Mouse (Mus musculus) activated CD4-positive, CD25-positive, alpha-beta regulatory T cell (primary cell): ENCODE measurements around the gene 5830411N06Rik. TPM values are rescaled to one million over a fixed set of nuclear protein-coding genes. Genes with fewer than 3 reads are reported as not detected.

Experiments
- polyA plus RNA-seq, 2 experiments: library from polyadenylated mRNA; unstranded; fragments of 100-300 nt; shearing (Covaris generic); gene quantifications; one replicate each; pipeline ENCODE4 v1.2.1; 2017

Gene 5830411N06Rik
- 1 to 10 TPM in 1 of 2 experiments, not detected in 1; 1.1 TPM for polyA plus RNA-seq

GRCm38 (mm10) chr7:140247216-140247615 is at the start of gene 5830411N06Rik:
TSS of gene 5830411N06Rik (plus strand) at chr7:140247284.

GRCm38 (mm10) chr7:140205864-140206263 is 41.2 kb upstream of the 5830411N06Rik start, which contains the start of gene Olfr524:
TSS of gene Olfr524 (minus strand) at chr7:140205964.

GRCm38 (mm10) chr7:140217967-140218366 is 29.1 kb upstream of the 5830411N06Rik start, which contains the start of gene Cd163l1:
TSS of gene Cd163l1 (plus strand) at chr7:140218267.

GRCm38 (mm10) chr7:140320558-140320957 is 73.5 kb downstream of the 5830411N06Rik start, which contains the start of gene Olfr525:
TSS of gene Olfr525 (plus strand) at chr7:140320858.

GRCm38 (mm10) chr7:140333717-140334116 is 86.6 kb downstream of the 5830411N06Rik start, which contains the start of gene Olfr527:
TSS of gene Olfr527 (plus strand) at chr7:140334017.

Other genes starting within 250 kb of the 5830411N06Rik start
- gene Zfp511, start 210.9 kb upstream of the 5830411N06Rik start, polyA plus RNA-seq, result 10 to 100 TPM; 46.4 to 48.1 TPM
- gene Tubgcp2, start 210.6 kb upstream of the 5830411N06Rik start, polyA plus RNA-seq, result 10 to 100 TPM; 29.9 to 32.9 TPM
- not detected for gene Msx3, start 198.2 kb upstream of the 5830411N06Rik start, polyA plus RNA-seq
- not detected for gene Caly, start 164.7 kb upstream of the 5830411N06Rik start, polyA plus RNA-seq
- gene Prap1, start 153.9 kb upstream of the 5830411N06Rik start, polyA plus RNA-seq, result not detected
- gene Fuom, start 144.8 kb upstream of the 5830411N06Rik start, polyA plus RNA-seq, result 10 to 100 TPM; 13.4 to 15.1 TPM
- 1 to 10 TPM; 5.1 to 9.2 TPM for gene Paox, start 131.5 kb upstream of the 5830411N06Rik start, polyA plus RNA-seq
- gene Echs1, start 130.8 kb upstream of the 5830411N06Rik start, polyA plus RNA-seq, result 10 to 100 TPM; 54.2 to 70.6 TPM
- 10 to 100 TPM; 21.0 to 44.0 TPM for gene Mtg1, start 109.7 kb upstream of the 5830411N06Rik start, polyA plus RNA-seq
- gene Sprn, start 92.4 kb upstream of the 5830411N06Rik start, polyA plus RNA-seq, result not detected
- gene Olfr522, start 82.5 kb upstream of the 5830411N06Rik start, polyA plus RNA-seq, result not detected
- not detected for gene Olfr523, start 74.1 kb upstream of the 5830411N06Rik start, polyA plus RNA-seq
- under 1 TPM in 1 of 2 experiments, not detected in 1; 0.18 TPM for gene Olfr524, start 41.3 kb upstream of the 5830411N06Rik start, polyA plus RNA-seq
- gene Cd163l1, start 29.0 kb upstream of the 5830411N06Rik start, polyA plus RNA-seq, result under 1 TPM in 1 of 2 experiments, not detected in 1; 0.29 TPM
- gene Olfr525, start 73.6 kb downstream of the 5830411N06Rik start, polyA plus RNA-seq, result under 1 TPM in 1 of 2 experiments, not detected in 1; 0.10 TPM
- gene Olfr527, start 86.7 kb downstream of the 5830411N06Rik start, polyA plus RNA-seq, result not detected
- gene Olfr60, start 114.4 kb downstream of the 5830411N06Rik start, polyA plus RNA-seq, result under 1 TPM in 1 of 2 experiments, not detected in 1; 0.21 TPM
- under 1 TPM in 1 of 2 experiments, not detected in 1; 0.54 TPM for gene Olfr530, start 129.0 kb downstream of the 5830411N06Rik start, polyA plus RNA-seq
- gene Olfr531, start 155.6 kb downstream of the 5830411N06Rik start, polyA plus RNA-seq, result under 1 TPM in 1 of 2 experiments, not detected in 1; 0.14 TPM
- gene Olfr532, start 174.4 kb downstream of the 5830411N06Rik start, polyA plus RNA-seq, result not detected
- gene Olfr533, start 216.1 kb downstream of the 5830411N06Rik start, polyA plus RNA-seq, result under 1 TPM in 1 of 2 experiments, not detected in 1; 0.23 TPM
- gene Olfr535, start 236.9 kb downstream of the 5830411N06Rik start, polyA plus RNA-seq, result not detected